Mouse (Mus musculus): Measurements from ENCODE around the gene Dtx1.

The Dtx1 gene

GRCm38 (mm10) chr5:120711827-120712226 is at the start of gene Dtx1:
TSS of gene Dtx1 (minus strand) at chr5:120711927.
- no peak for DNase-seq (ENCODE audit: low read depth, low spot score)

- DNase-seq (ENCODE audit: low read depth, low spot score): no peak
Measured at GRCm38 (mm10) chr5:120754215-120754614, 42.5 kb upstream of the Dtx1 start.

- no peak for DNase-seq (ENCODE audit: low read depth, low spot score)
Measured at GRCm38 (mm10) chr5:120752786-120753185, 41.1 kb upstream of the Dtx1 start.

- DNase-seq (ENCODE audit: low read depth, low spot score): peak; percentile 71
Measured at GRCm38 (mm10) chr5:120751206-120751605, 39.5 kb upstream of the Dtx1 start.

GRCm38 (mm10) chr5:120749688-120750087 is 38.0 kb upstream of the Dtx1 start, which contains the start of gene Oas2:
TSS of gene Oas2 (minus strand) at chr5:120749853.
- DNase-seq (ENCODE audit: low read depth, low spot score): no peak

- peak; percentile 69 for DNase-seq (ENCODE audit: low read depth, low spot score)
Measured at GRCm38 (mm10) chr5:120746451-120746850, 34.7 kb upstream of the Dtx1 start.

- peak; percentile 89 for DNase-seq (ENCODE audit: low read depth, low spot score)
Measured at GRCm38 (mm10) chr5:120742125-120742524, 30.4 kb upstream of the Dtx1 start.

- peak; percentile 62 for DNase-seq (ENCODE audit: low read depth, low spot score)
Measured at GRCm38 (mm10) chr5:120734380-120734990, 22.8 kb upstream of the Dtx1 start.

GRCm38 (mm10) chr5:120733696-120734095 is 22.0 kb upstream of the Dtx1 start:
- DNase-seq (ENCODE audit: low read depth, low spot score): peak; percentile 51

- peak; percentile 82 for DNase-seq (ENCODE audit: low read depth, low spot score)
Measured at GRCm38 (mm10) chr5:120732740-120733139, 21.0 kb upstream of the Dtx1 start.

GRCm38 (mm10) chr5:120729319-120729718 is 17.6 kb upstream of the Dtx1 start:
- DNase-seq (ENCODE audit: low read depth, low spot score): no peak

- peak; percentile 76 for DNase-seq (ENCODE audit: low read depth, low spot score)
Measured at GRCm38 (mm10) chr5:120725811-120726455, 14.2 kb upstream of the Dtx1 start.

- peak; percentile 82 for DNase-seq (ENCODE audit: low read depth, low spot score)
Measured at GRCm38 (mm10) chr5:120721005-120721404, 9.3 kb upstream of the Dtx1 start.

- no peak for DNase-seq (ENCODE audit: low read depth, low spot score)
Measured at GRCm38 (mm10) chr5:120718600-120719378, 7.1 kb upstream of the Dtx1 start.

- no peak for DNase-seq (ENCODE audit: low read depth, low spot score)
Measured at GRCm38 (mm10) chr5:120717136-120717535, 5.4 kb upstream of the Dtx1 start.

- peak; percentile 82 for DNase-seq (ENCODE audit: low read depth, low spot score)
Measured at GRCm38 (mm10) chr5:120714314-120714713, 2.6 kb upstream of the Dtx1 start.

GRCm38 (mm10) chr5:120712721-120713120 is 994 bp upstream of the Dtx1 start:
- DNase-seq (ENCODE audit: low read depth, low spot score): no peak

GRCm38 (mm10) chr5:120711416-120711815 is 311 bp downstream of the Dtx1 start:
- no peak for DNase-seq (ENCODE audit: low read depth, low spot score)

- DNase-seq (ENCODE audit: low read depth, low spot score): no peak
Measured at GRCm38 (mm10) chr5:120710826-120711248, 890 bp downstream of the Dtx1 start.

- DNase-seq (ENCODE audit: low read depth, low spot score): no peak
Measured at GRCm38 (mm10) chr5:120710161-120710825, 1.4 kb downstream of the Dtx1 start.

- peak; percentile 64 for DNase-seq (ENCODE audit: low read depth, low spot score)
Measured at GRCm38 (mm10) chr5:120706976-120707375, 4.8 kb downstream of the Dtx1 start.

- DNase-seq (ENCODE audit: low read depth, low spot score): peak; percentile 55
Measured at GRCm38 (mm10) chr5:120706541-120706940, 5.2 kb downstream of the Dtx1 start.
